8 mouse cellular contexts compared by ENCODE assay signal in genomic region chr13:17802880-17803279, GRCm38 (mm10). TPM values are rescaled to one million over a fixed set of nuclear protein-coding genes. Genes with fewer than 3 reads are reported as not detected.
DNase-seq lines count a peak whose midpoint lies in the region; ATAC-seq and TF ChIP-seq lines count a peak whose summit lies in the region.

No protein-coding gene starts in this region.

- TF ChIP-seq POLR2A in heart, adult 2 months (IDR thresholded peaks at IDR 0.05; ENCODE audit: insufficient read depth, low read depth, low read length) = no peak

- 0 out of 2 replicates have a peak, but pooled peaks cover 1% of the 10 kb centered on the region for H3K79me2 ChIP-seq in heart, adult 2 months (replicated peaks; ENCODE audit: control insufficient read depth, insufficient read depth, low read length)
- H3K79me2 ChIP-seq in C2C12 (ENCODE audit: control insufficient read depth, insufficient read depth) = peaks cover 68% of the 10 kb centered on the region

- peak overlapping the region; percentile 75 for H3ac ChIP-seq in C2C12 (ENCODE audit: control insufficient read depth, insufficient read length, low read depth)

- TF ChIP-seq EP300 in heart, adult 2 months (IDR thresholded peaks at IDR 0.05; ENCODE audit: insufficient read depth, low read depth, low read length) = no peak
- no peak for TF ChIP-seq EP300 in liver, embryonic 14.5 days (IDR thresholded peaks at IDR 0.05; ENCODE audit: low read depth)

- peaks cover 55% of the 10 kb centered on the region for H3K79me3 ChIP-seq in C2C12 (ENCODE audit: low read depth)

- no peaks in the 10 kb centered on the region for H3K27me3 ChIP-seq in heart, adult 2 months (ENCODE audit: control insufficient read depth, insufficient read depth, low read length)
- H3K27me3 ChIP-seq in C2C12 (ENCODE audit: control insufficient read depth, insufficient read depth, insufficient read length) = no peaks in the 10 kb centered on the region
- no peaks in the 10 kb centered on the region for H3K27me3 ChIP-seq in forebrain, embryonic 12.5 days
- no peaks in the 10 kb centered on the region for H3K27me3 ChIP-seq in liver, embryonic 14.5 days (ENCODE audit: control insufficient read depth, insufficient read depth, low read length)

- no peak for ATAC-seq in forebrain, embryonic 12.5 days (ENCODE audit: low FRiP score)
- ATAC-seq in liver, embryonic 14.5 days (ENCODE audit: insufficient read depth) = no peak

- H3K9me3 ChIP-seq in forebrain, embryonic 12.5 days = no peaks in the 10 kb centered on the region
- no peaks in the 10 kb centered on the region for H3K9me3 ChIP-seq in liver, embryonic 14.5 days (ENCODE audit: control insufficient read depth, low read length)

- intact Hi-C loops in heart, adult 2 months (cut with DNase I) = loop anchor here (1.0 kb wide), 1 partner anchor 57 kb away; no protein-coding TSS in a partner anchor
- intact Hi-C loops in heart, postnatal 10 days (cut with DNase I) = loop anchor here (1.0 kb wide), 1 partner anchor 57 kb away; no protein-coding TSS in a partner anchor

- H3K4me1 ChIP-seq in heart, adult 2 months (ENCODE audit: control insufficient read depth, insufficient read depth, low read length) = peaks cover 1% of the 10 kb centered on the region
- peaks cover 14% of the 10 kb centered on the region for H3K4me1 ChIP-seq in forebrain, embryonic 12.5 days
- peaks cover 12 to 27% of the 10 kb centered on the region in 2 experiments for H3K4me1 ChIP-seq in liver, embryonic 14.5 days (replicated peaks; ENCODE audit: control insufficient read depth in 2 of 2, insufficient read depth in 2 of 2, low read length in 1 of 2)

- no peak for DNase-seq in heart, adult 2 months
- no peak for DNase-seq in heart, postnatal 10 days
- DNase-seq in liver, embryonic 14.5 days (ENCODE audit: low read depth in 3 of 3, low spot score in 3 of 3) = peak in 1 of 3 experiments; percentile 5
- no peak for DNase-seq in frontal cortex, postnatal 36 days (ENCODE audit: low spot score in 2 of 2)
- no peak for DNase-seq in adrenal gland, adult 8-10 months
- no peak for DNase-seq in ovary, postnatal 36 days (ENCODE audit: low spot score)

- peak overlapping the region; percentile 99 for H3K9ac ChIP-seq in heart, adult 2 months (ENCODE audit: low read depth, low read length)
- peak overlapping the region; percentile 99 for H3K9ac ChIP-seq in forebrain, embryonic 12.5 days
- peak overlapping the region; percentile 95 for H3K9ac ChIP-seq in liver, embryonic 14.5 days (replicated peaks)

- peaks cover 22% of the 10 kb centered on the region for H3K36me3 ChIP-seq in heart, adult 2 months (ENCODE audit: control insufficient read depth, insufficient read depth, low read length)
- peaks cover 18% of the 10 kb centered on the region for H3K36me3 ChIP-seq in C2C12 (ENCODE audit: control insufficient read depth, insufficient read depth)
- no peaks in the 10 kb centered on the region for H3K36me3 ChIP-seq in forebrain, embryonic 12.5 days (replicated peaks)
- peaks cover 4% of the 10 kb centered on the region for H3K36me3 ChIP-seq in liver, embryonic 14.5 days (replicated peaks; ENCODE audit: control insufficient read depth, insufficient read depth, low read depth)

- H3K27ac ChIP-seq in heart, adult 2 months = peak overlapping the region; percentile 95
- H3K27ac ChIP-seq in forebrain, embryonic 12.5 days = peak overlapping the region; percentile 98
- peak overlapping the region; percentile 90 for H3K27ac ChIP-seq in liver, embryonic 14.5 days

- no peak for TF ChIP-seq CTCF in heart, adult 2 months (IDR thresholded peaks at IDR 0.05)
- no peak for TF ChIP-seq CTCF in C2C12 (IDR thresholded peaks at IDR 0.05; ENCODE audit: control insufficient read depth, insufficient read depth, insufficient read length)
- no peak for TF ChIP-seq CTCF in liver, embryonic 14.5 days (IDR thresholded peaks at IDR 0.05; ENCODE audit: low read depth)

- peak overlapping the region; percentile 79 for H3K4me3 ChIP-seq in heart, adult 2 months
- H3K4me3 ChIP-seq in C2C12 (ENCODE audit: insufficient read depth, poor library complexity, severe bottlenecking) = peak overlapping the region; percentile 79
- peak overlapping the region; percentile 100 for H3K4me3 ChIP-seq in forebrain, embryonic 12.5 days (replicated peaks)
- H3K4me3 ChIP-seq in liver, embryonic 14.5 days (ENCODE audit: insufficient read depth in 1 of 2, low read depth in 2 of 2, low read length in 2 of 2) = peak overlapping the region; percentile 93 to 100

- H3K4me2 ChIP-seq in forebrain, embryonic 12.5 days = peak overlapping the region; percentile 91
- peak overlapping the region; percentile 85 for H3K4me2 ChIP-seq in liver, embryonic 14.5 days (ENCODE audit: low read depth)

- WGBS in heart, adult 2 months = 1% methylated on average over 3 of the region's 3 CpGs
- WGBS in forebrain, embryonic 12.5 days = 9% methylated on average over 3 of the region's 3 CpGs
- 0% methylated on average over 3 of the region's 3 CpGs for WGBS in liver, embryonic 14.5 days (ENCODE audit: insufficient replicate concordance)

TF ChIP-seq in C2C12, 6 proteins besides CTCF, POLR2A, EP300 and RAD21:
- no peak for TF ChIP-seq MAX (IDR thresholded peaks at IDR 0.05)
- TF ChIP-seq USF1 (IDR thresholded peaks at IDR 0.05; ENCODE audit: low read depth) = no peak
- TF ChIP-seq MYOD1 (IDR thresholded peaks at IDR 0.05; ENCODE audit: control insufficient read depth, insufficient read length, low read depth) = no peak
- TF ChIP-seq MYOG (IDR thresholded peaks at IDR 0.05; ENCODE audit: control insufficient read depth, extremely low read depth, insufficient read length) = no peak
- no peak for TF ChIP-seq CEBPB (IDR thresholded peaks at IDR 0.05; ENCODE audit: low read depth)
- TF ChIP-seq FOSL1 (IDR thresholded peaks at IDR 0.05; ENCODE audit: insufficient read depth, low read length, poor library complexity, severe bottlenecking) = no peak

RNA-seq across cellular contexts. Expression of gene Cdk13, which starts 2.0 kb away (rescaled TPM):
- total RNA-seq in heart, adult 2 months (2021) = 10 to 100 TPM; 22.4 to 24.7 TPM
- polyA plus RNA-seq in heart, adult 2 months (2012; rRNA removed) = 12.5 and 14.7 TPM in 2 replicates
- 10 to 100 TPM; 35.3 to 35.4 TPM for total RNA-seq in heart, postnatal 10 days (2021)
- 15.9 TPM for polyA plus RNA-seq in C2C12 (2012; fragmentation: generic; extraction: Trizol)
- 18.8 and 27.7 TPM in 2 replicates for polyA plus RNA-seq in forebrain, embryonic 12.5 days (2016; fragmentation: Nextera tagmentation; extraction: Ambion mirVana)
- 9.3 and 10.5 TPM in 2 replicates for polyA plus RNA-seq in liver, embryonic 14.5 days (2012; rRNA removed)
- 5.7 and 7.5 TPM in 2 replicates for polyA plus RNA-seq in liver, embryonic 14.5 days (2014; fragmentation: Nextera tagmentation; extraction: Ambion mirVana)
- 10 to 100 TPM; 50.4 to 69.5 (median 60.4) TPM for total RNA-seq in adrenal gland, adult 8-10 months (2022)
